Mouse (Mus musculus) spleen, postnatal 0 days (tissue): Measurements from ENCODE around the gene Msl3l2. TPM values are rescaled to one million over a fixed set of nuclear protein-coding genes. Genes with fewer than 3 reads are reported as not detected.

Experiments used
- polyA plus RNA-seq: library from polyadenylated mRNA; unstranded; fragments of >200 nt; fragmentation: Nextera tagmentation; extraction: Ambion mirVana; gene quantifications from 2 replicates; pipeline ENCODE4 v1.2.1, GENCODE M21; 2015

The Msl3l2 gene
- polyA plus RNA-seq, result 2.5 and 3.0 TPM in 2 replicates

GRCm38 (mm10) chr10:56106333-56106995 lies at the start of gene Msl3l2:
Gene Msl3l2, plus strand, starts transcription at chr10:56106917.

Other genes with a start within 250 kb of the Msl3l2 start
- 0.75 and 0.96 TPM in 2 replicates for gene Tbc1d32, start 121.8 kb downstream of the Msl3l2 start, polyA plus RNA-seq